Mouse (Mus musculus): ENCODE measurements around the gene Gm10073.
A peak's percentile ranks its signal among the peaks of the same experiment; 100 is the strongest.

Gene Gm10073

DNA sequence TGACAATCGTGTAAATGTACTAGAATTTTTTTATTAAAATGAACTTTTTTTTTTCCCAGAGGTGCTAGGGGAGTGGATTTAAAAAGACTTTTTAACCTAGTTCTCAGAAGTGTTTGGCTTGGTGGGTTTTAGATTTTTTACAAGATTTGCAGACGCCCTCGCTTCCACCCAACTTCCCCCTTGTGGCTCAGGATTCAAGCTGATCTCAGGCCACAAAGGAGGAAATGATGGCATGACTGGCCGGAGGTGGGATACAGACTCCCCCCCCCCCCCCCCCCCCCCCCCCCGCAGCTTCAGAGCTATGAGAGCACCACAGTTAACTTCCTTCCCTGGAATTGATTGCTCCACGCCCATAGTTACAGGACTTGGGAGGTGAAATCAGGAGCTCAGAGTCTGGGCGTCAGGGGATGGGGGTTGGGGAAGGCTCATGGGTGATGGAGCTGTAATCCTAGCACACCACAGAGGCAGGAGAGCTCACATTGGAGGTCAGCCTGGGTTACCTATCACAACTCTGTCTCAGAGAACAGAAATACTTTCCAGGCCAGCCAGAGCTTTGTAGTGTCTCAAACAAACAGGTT, 17.1 kb downstream of the Gm10073 start:
- DNase-seq (ENCODE audit: extremely low read depth, insufficient read length, low spot score) = no peak

DNA sequence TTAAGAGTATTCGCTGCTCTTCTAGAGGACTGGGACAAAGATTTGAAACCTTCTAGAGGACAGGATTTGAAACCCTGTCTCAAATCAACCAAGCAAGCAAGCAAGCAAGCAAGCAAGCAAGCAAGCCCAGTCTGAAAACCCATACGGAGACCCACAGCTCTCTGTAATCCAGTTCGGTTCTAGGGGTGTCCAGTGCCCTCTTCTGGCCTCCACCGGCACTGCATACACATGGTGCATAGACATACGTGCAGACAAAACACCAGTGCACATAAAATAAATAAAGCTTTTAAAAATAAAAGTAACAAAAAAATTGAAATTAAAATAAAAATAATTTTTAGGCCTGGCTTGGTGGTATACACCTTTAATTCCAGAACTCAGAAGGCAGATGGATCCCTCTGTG, 19.2 kb downstream of the Gm10073 start:
- DNase-seq (ENCODE audit: extremely low read depth, insufficient read length, low spot score) = no peak

DNA sequence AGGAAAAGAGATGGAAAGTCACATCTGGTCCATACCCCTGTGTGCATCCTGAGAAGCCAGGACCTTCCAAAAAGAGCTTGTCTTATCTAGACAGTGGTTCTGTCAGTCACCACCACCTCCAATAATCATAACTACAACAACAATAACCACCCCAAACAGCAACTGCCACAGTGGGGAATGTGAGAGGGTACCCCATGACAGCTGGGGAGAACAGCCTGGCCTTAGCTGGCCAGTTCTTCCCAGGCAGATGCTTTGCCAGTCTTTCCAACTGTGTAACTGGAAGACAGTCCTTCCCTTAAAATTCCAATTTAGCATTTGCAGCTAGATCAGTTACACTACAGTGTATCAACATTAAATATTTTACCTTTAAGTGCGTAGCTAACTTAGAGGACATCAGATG, 22.4 kb downstream of the Gm10073 start:
- DNase-seq (ENCODE audit: extremely low read depth, insufficient read length, low spot score) = no peak

DNA sequence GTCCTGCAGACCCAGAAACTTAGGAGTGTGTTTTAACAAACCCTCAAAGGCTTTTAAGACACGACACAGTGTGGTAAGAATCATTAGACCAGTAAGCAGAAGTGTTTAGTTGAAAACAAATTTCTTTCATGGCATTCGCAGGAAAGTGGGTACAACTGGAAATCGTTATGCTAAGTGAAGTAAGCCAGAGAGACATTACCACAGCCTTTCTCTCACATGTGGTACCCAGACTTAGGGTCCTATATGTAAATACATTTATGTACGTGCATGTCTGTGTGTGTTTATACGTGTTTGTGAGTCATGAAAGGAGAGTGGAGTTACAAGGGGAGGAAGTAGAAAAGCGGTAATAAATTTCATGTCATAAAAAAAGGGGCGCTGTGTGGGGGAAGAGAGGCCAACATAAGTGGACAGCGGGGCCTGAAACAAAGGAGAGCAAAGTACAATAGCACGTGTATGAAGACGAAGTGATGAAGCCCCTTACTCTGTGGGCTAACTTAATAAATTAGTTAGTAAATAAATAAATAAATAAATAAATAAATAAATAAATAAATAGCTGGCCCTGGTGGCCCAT, 24.8 kb downstream of the Gm10073 start:
- DNase-seq (ENCODE audit: extremely low read depth, insufficient read length, low spot score) = no peak

DNA sequence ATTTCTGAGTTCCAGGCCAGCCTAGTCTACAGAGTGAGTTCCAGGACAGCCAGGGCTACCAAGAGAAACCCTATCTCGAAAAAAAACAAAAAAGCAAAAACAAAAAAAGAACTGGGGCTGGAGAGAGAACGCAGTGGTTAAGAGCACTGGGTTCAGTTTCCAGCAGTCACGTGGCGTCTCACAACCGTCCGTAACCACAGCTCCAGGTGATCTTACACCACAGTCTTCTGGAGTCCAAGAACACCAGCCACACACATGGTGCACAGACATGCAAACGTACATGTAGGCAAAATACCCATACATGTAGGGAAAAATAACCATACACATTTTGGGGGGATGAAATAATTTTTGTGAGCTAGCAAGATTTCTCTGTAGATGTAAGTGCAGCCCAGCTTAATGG, 26.5 kb downstream of the Gm10073 start:
- no peak for DNase-seq (ENCODE audit: extremely low read depth, insufficient read length, low spot score)

DNA sequence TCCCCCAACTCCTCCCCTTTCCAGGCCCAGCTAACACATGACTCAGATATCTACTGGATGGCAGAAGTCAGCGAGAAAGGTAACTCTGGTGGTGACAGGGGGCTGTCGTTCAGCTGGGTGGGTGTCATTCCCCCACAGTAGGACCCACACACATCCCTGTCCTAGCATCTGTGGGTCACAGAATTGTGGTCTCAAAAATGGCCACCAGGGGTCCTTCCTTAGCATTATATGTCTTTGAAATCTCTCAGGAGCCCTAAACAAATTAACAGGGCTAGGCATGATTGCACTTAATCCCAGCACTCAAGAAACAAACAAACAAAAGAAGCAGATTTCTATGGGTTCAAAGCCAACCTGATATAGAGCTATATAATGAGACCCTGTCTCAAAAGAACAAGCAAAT, 28.1 kb downstream of the Gm10073 start:
- no peak for DNase-seq (ENCODE audit: extremely low read depth, insufficient read length, low spot score)

DNA sequence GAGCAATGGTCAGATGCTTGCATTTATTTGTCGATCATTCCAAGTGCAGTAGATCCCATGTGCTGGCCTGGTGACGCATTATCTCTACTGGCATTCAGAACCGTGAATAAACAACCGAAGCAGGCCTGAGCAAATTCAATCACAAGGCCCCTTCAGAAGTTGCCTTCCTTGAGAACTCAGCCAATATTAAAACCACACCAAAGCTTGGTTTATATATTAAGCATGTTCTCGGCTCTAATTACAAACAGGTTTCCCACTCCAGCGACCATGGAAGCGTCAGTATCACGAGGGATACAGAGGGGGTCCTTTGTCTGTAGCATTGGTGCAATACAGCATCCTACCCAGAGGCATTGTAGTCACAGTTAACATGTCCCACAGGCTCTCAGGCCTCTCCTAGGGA, 30.2 kb downstream of the Gm10073 start:
- no peak for DNase-seq (ENCODE audit: extremely low read depth, insufficient read length, low spot score)

DNA sequence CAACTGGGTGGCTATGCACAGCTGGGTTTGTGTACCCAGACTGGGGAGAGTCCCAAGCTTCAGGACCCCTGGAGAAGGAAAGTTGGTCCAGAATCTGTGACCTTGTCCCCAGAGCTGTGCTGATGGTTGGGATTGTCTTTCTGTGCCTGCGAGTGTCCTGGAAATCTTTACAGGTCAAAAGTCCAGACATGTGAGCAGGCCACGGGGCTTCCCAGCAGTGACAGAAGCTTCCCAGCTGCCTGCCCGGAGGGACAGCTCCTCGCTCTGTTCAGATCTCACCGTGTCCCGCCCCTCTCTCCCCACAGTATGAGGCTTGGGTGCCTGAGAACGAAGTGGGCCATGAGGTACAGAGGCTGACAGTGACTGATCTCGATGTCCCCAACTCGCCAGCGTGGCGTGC, 32.3 kb downstream of the Gm10073 start:
- DNase-seq (ENCODE audit: extremely low read depth, insufficient read length, low spot score) = no peak

DNA sequence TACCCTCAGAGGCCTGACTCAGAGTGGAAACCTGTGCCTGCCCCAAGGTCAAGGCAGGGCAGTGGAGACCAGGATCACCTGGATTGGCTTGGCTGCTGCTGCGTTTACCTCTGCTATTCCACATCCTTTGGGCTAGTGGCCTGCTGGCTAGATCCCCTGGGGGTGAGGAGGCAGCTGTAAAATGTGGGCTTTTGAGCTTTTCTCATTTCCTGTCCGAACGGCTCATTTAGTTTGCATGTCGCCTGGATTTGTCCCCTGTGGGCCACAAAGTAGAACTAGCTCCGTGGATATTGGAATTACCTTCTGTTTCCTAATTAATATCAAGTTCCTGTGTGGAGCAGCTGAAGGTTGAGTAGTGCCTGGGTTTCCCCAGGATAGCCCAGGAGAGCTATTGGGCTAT, 34.1 kb downstream of the Gm10073 start:
- no peak for DNase-seq (ENCODE audit: extremely low read depth, insufficient read length, low spot score)

DNA sequence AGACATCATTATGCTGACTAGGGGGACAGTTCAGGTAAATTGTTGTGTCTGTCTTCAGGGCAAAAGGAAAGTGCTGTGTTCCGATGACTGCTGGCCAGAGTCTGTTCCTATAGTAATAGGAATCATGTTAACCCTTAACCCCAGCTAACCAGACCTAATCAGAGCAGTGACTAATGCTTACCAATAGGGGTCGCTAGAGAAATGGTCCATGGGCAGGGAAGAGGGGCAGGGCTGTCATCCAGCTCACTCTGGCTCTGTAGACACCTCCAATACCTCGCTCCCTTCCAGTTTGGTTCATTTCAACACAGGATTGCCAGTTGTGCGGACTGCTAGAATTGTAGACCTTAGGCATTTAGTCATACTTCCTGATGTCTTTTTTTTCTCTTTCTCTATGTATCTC, 37.8 kb downstream of the Gm10073 start:
- no peak for DNase-seq (ENCODE audit: extremely low read depth, insufficient read length, low spot score)

DNA sequence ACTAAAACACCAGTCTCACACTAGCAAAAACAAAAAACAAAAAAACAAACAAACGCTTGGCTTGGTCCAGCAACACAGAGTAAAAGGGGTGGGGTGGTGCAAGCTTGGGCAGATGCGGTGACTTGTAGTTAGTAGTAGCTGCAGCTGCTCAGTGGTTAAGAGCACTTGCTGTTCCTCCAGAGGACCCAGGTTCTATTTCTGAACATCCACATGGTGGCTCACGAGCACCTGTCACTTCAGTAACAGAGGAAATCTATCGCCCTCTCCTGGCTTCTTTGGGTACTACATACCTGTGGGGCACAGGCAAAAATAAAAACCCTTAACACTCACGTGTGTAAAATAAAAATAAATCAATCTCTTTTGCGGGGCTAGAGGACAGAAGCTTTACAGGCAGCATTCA, 38.8 kb downstream of the Gm10073 start:
- DNase-seq (ENCODE audit: extremely low read depth, insufficient read length, low spot score) = peak; percentile 58

DNA sequence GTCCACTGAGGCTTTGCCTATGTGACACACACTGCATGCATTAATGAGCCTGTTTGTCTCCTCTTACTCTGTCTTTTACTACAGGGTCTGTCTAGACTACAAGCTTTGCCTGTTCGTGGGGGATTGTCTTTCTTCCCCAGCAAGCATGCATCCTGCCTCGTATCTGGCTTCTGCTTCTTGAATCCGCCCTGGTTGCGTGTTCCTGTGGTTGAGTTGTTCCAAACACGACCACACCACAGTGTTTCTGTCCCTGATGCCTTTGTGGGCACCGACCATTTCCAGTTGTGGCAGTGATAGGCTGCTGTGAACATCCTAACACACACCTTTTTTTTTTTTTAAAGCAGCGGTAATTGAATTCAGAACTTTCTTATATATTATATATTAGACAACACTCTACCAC, 39.6 kb downstream of the Gm10073 start:
- DNase-seq (ENCODE audit: extremely low read depth, insufficient read length, low spot score) = no peak

DNA sequence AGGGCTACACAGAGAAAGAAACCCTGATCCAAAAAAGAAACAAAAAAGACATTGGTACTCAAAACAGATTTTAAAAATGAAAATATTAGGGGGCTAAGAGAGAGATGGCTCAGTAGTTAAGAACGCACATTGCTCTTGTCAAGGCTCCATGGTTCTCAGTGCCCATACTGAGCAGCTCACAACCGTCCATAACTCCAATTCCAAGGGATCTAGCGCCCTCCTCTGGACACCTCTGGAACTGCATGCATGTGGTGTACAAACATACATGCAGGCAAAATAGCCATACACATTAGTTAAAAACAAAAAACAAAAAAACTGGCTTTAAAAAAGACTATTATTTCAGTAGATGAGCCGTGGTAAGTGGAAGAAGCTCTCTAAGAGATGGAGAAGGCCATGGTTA, 42.7 kb downstream of the Gm10073 start:
- no peak for DNase-seq (ENCODE audit: extremely low read depth, insufficient read length, low spot score)

DNA sequence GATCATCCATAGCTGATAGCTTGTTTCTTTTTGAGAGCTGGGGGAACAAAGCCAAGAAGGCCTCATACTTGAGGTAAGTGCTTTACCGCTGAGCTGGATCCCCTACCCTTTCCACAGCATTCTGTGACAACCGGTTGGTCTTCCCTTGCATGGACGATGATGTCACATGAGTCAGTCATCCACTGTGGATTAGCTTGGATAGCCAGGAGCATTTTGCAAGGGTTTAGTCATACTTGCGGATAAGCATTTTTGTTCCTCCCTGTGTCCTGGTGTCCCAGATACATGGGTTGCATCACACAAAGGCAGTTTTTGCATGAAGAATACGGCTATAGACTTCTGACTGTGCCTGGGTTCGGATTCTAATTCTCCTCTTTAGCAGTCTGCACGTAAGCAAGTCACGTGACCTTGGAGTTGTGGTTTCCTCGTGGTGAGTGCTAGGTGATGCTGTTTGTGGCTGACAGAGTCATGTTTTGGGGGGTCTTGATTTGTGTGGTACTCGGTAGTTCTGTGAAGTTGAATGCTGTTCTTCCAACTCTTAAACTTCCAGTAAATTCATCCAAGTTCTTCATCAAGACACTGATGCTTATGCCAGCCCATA, 43.3 kb downstream of the Gm10073 start:
- peak; percentile 84 for DNase-seq (ENCODE audit: extremely low read depth, insufficient read length, low spot score)

DNA sequence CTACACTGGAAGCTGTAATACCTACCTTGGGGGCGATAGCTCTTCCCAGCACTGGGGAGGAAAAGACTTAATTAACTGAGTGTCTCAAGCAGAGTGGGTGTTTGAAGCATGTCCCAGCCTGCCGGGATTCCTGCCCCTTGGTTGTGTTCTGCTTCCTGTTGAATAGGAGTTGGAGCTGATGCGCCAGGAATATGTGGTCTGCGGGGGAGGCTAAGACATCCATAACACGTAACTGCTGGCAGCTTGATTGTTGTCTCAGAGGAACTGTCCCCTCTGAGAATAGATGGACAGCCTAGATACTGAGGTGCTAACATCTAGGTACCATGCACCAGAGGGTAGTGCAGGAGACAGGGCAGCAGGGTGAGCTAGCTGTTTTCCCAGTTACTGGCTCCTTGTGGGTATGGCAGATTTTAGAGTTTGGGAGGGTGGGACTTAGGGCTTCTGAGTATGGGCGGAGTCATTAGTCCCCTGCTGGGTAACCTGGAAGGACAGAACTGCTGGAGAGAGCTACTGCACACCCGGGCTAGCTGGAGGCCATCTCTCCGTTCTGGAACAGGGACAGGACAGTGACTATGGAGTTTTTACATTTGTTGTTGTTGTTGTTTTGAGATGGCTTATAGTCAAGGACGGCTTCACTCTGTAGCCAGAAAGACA, 44.5 kb downstream of the Gm10073 start:
- DNase-seq (ENCODE audit: extremely low read depth, insufficient read length, low spot score) = no peak

DNA sequence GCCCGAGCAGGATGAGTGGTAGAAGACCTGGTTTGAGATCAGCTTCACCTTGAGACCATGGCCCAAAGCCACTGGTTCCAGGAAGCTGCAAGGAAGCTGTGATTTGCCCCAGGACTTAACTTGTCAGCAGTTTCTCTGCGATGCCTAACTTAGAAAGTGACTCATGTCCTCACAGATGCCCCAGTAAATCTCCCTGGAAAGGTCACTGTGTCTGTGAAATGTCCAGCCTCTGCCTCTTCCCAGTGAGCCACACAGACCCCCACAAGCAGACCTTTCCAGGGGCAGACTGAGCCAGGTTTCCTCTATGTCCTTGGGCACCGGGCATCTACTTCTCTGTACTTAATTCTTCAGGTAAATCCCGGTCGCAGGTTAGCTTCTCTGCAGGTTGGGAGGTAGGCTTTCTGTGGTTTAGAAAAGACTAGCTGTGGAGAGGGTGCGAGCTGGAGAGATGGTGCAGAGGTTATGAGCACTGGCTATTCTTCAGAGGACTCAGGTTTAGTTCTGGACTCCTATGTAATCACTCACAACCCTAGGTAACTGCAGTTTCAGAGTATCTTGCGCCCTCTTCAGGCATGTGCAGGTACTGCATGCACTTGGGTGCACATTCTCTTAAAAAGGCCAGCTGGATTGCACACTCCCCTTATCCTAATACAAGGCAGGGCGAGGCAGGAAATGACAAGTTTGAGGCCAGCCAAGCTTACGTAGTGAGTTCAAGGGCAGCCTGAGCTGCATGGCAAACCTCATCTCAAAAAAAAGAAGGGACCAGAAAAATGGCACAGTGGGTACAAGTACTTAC, 45.8 kb downstream of the Gm10073 start:
- DNase-seq (ENCODE audit: extremely low read depth, insufficient read length, low spot score) = no peak

DNA sequence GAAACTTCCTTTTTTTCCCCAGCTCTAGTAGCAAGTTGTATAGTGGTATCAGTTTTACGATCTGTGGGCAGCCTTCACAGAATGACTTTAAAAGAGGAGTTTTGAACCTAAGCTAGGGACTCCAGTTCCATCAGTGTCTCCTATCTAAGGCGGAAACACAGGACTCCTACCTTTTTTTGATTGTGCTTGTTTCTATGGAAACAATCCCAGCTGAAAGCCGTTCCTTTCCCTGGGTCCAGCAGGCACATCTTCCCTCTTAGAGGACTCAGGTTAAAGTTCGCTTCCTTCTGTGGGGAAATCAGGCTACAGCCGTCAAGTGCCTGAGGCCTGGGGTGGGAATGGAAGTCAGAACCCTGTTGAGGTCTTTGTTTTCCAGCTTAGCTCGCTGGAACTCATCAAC, 46.5 kb downstream of the Gm10073 start:
- no peak for DNase-seq (ENCODE audit: extremely low read depth, insufficient read length, low spot score)
